Mouse (Mus musculus): ENCODE data around the gene Gm11172.
"Not testable (repeated sequence)": the region's sequence is repeated elsewhere in the genome, so short reads cannot be mapped to it uniquely, and the experiment has no call there.

Gm11172 gene

DNA sequence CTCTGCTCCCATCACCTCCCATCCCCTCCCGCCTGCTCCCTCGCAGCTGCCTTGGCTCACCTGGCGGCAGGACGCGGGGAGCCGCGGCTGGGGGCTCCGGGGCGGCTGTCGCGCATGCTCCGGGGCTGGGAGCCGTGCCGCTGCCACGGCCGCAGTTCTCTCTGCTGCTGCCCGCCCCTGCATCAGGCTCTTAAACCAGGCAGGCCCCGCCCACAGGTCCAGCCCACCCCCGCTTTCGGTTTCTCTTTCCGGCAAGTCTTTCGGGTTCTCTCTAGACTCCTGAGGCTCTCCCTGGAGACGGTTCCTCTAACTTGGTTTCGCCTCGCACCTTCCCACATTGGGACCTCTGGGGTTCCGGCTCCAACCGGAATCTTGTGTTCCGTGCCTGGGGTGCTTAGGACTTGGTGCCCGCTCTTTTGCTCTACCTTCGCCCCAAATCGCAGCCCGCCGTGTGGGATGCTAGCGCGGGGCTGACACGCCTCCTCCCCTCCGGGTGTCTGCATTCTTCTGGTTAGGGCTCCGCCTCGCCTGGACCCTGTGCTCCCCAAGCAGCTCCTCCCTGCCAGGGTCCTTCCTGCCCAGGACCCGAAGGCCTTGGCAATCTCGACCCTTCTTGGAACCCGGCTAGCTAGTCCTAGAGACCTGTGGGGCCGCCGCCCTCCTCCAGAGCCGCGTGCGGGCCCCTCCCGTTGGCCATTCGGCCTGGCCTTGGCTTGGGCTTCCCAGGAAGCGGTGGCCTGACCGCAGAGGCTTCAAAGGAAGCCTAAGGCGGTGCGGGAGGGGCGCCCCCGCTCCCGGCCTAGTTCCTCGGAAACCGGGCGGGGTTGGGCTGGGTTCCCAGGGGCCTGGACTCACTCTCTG lies 27.1 kb upstream of the Gm11172 start, which contains the start of gene Socs1:
Gene Socs1 (minus strand): TSS at position 166 of the 861 bp plus-strand sequence.
- peak; percentile 87 to 91 for DNase-seq

DNA sequence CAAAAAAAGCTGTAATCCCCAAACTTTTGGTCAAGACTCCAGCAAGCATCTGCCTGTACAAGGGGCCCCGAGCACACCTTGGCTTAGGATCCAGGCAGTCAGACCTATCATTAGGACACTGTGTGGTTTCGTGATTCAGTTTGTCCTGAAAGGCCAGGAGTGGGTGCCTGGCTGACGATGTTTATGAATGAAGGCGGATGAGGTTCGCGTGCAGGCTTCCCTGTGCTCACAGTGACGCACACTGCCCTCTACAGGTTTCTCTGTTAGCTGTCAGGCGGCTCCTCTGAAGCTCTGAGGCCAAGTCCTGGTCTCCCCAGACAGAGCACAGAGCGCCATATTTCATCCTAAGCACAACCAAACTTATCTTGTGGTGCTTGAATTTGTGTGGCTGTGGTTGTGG lies 26.4 kb upstream of the Gm11172 start:
- DNase-seq, result peak; percentile 84 to 88

DNA sequence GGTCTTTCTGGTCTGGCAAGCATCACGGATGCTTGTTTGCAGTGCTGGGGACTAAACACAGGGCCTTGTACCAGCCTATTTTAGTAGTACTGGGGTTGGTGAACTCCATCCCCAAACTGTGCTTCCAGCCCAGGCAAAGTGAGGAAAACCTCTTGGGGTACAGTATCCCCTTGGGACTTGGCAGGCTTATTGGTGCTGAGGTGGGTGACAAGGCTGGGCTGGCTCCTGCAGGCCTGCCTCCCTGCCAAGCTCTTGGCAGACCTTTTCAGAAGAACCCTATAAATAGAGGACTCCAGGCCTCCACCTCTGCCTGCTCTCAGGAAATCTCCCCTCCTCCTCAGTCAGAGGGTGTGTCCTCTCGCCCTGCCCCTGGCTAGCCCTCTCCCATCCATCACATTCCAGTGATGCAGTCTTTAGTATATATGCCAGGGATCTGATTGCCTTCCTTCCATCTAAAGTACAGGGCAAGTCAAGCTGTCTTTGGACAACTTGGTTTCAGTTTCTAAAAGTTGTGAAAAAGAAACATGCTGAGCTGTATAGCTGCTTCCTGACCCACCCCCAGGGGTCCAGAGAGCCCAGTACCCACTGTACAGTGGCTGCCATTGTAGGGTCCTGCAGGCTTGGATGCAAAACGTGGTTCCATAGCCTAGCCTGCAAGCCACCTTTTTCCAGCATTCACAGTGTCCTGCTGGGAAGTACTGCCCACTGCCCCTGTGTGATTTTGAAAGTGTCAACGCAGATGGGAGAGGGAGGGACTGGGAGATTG lies 25.8 kb upstream of the Gm11172 start:
- no peak for DNase-seq

DNA sequence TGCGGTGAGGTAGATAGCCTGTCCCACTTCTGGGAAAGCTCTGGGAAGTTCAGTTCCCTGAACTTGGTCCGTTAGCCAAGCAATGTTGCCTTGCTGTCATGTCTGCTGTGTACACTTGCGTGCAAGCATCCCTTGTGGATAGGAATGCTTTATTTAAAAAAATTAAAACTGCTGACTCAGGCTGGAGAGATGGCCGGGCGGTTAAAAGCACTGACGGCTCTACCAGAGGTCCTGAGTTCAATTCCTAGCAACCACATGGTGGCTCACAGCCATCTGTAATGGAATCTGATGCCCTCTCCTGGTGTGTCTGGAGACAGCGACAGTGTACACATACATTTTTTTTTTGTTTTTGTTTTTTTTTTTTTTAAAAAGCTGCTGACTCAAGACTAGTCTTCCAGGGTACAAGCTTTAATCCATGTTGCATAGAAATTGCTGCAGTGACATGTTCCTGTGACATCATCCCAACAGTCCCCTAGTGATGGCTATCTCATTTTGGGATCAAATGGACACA lies 25.1 kb upstream of the Gm11172 start:
- no peak for DNase-seq

DNA sequence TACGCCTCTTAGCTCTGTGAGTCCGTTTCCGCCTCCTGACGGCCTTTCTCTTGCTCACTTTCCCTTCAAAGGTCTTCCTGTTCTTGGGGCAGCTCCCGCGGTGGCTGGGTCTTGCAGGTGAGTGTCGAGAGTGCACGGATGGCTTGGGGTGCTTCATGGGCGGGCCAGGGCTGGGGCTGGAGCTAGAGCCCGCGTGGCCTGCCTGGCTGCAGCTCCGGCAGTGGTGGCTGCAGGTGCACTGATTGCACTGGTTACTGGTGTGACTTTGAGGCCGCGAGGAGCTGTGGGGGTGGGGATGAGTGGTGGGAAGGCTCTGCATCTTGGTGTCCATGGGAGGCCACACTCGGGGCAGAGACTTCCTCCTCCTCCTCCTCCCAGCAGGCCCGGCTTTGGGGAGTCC lies 24.4 kb upstream of the Gm11172 start, which contains the start of gene Tnp2:
Gene Tnp2 (minus strand): TSS at position 390 of the 400 bp plus-strand sequence.
- DNase-seq, result no peak

DNA sequence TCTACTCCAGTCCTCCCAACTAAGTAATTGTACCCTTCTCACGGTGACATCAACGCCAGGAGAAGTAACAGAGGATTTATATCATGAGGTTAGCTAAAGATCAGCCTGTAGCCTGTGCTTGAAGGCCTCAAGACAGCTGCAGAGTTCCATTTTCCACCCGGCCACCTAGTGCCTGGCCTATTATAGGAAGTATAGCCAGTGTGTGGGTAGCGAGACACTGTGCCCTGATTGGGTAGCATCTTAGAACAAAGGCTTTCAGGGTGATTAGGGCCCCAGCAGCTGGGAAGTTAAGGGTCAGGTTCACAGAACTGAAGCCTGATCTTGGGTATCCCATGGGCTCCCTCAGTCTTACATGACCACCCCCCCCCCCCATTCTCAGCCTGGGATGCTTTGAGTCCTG lies 23.8 kb upstream of the Gm11172 start:
- no peak for DNase-seq

DNA sequence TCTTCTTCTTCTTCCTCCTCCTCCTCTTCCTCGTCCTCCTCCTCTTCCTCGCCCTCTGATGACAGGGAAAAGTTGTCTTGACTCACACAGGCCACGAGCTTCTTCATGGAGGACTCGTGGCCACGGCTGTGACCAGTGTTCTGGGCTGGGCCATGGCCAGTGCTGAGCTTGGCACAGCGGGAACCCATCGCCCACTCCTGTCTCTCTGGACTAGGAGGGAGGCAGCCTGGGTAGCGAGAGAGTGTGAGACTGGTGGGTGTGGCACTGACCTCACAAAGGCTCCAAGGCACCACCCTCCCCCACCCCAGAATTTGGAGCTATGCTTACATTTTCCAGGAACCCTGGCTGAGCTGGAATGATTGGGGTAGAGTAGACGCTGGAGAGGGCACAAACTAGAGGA lies 22.0 kb upstream of the Gm11172 start, which contains the start of gene Prm3:
Gene Prm3 (minus strand): TSS at position 213 of the 400 bp plus-strand sequence.
- no peak for DNase-seq

DNA sequence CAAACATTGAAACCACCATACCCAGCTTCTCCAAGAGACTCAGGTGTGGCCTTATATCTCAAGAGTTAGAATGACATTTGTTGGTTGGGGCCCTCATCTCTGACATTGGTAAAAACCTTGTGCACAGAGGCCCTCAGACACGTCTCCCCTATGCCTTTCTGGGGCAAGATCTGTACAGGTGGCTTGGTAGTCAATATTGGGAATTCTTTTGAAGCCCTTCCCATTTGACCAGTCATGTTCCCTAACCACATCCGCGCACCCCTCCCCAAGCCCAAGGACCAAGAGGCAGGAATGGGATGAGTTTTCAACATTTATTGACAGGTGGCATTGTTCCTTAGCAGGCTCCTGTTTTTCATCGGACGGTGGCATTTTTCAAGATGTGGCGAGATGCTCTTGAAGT lies 16.7 kb upstream of the Gm11172 start, which contains the start of gene Prm2:
Gene Prm2 (minus strand): TSS at position 101 of the 400 bp plus-strand sequence.
- no peak for DNase-seq

DNA sequence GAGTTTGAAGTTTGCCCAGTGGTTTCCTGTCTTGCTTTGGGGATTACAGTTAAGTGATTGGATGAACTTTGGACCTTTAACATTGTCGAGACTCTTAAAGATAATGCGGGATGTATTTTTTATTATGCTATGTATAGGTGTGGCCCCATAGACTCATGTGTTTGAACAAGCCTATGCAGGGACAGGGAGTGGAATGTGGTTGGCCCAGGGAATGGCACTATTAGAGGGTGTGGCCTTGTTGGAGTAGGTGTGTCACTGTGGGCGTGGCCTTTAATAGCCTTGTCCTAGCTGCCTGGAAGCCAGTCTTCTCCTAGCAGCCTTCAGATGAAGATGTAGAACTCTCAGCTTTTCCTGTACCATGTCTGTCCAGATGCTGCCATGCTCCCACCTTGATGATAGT lies 10.3 kb upstream of the Gm11172 start:
- not testable (repeated sequence) for DNase-seq

DNA sequence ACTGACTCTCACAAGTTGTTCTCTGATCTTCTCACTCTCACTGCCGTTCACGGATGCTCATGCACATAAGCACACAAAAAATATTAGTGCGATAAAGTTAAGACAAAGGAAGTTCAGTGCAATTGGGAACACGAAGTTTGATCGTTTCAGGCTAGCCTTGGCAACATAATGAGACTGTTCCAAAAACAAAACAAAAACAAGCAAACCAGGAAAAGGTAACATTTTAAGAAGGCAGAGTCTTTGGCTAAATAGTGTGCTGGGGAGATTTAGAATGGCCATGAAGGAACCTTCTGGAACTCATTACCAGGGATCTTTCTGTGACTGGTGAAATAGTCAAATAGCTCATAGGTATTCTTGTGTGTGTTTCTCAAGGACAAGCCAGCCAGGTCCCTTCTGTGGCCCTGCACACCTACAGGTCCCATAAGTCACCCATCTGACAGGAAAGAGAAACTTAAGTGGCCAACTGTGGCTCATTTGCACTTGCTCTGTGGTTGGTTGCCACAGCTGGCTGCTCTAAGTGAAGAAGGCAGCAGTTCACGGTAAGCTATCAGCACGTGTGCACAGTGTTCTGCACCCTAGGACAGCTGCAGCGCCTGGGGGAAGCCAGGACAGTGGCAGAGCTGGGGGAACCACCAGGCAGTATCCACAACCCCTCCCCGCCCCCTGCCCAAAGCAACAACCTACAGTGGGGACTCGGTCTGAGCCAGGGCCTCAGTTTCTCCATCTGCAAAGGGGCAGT lies 6.8 kb upstream of the Gm11172 start, which contains the start of gene Prm1:
Gene Prm1 (minus strand): TSS at position 51 of the 739 bp plus-strand sequence.
- no peak for DNase-seq

DNA sequence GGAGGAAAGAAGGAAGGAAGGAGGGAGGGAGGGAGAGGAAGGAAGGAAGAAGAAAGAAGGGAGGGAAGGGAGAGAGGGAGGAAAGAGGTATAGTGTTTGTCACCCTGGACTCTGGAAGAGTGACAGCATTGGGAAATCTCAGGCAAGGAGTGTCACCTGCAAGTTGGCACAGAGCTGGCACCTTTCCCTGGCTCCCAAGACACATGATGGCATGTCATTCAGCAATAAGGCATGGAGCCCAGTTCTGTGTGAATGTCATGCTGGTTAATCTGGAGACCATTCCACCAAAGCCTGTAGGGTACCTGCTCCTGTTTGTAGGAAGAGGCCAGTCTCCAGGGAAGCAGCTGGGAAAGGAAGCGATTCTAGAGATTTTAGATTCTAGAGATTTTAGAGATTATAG lies 2.3 kb upstream of the Gm11172 start:
- no peak for DNase-seq

DNA sequence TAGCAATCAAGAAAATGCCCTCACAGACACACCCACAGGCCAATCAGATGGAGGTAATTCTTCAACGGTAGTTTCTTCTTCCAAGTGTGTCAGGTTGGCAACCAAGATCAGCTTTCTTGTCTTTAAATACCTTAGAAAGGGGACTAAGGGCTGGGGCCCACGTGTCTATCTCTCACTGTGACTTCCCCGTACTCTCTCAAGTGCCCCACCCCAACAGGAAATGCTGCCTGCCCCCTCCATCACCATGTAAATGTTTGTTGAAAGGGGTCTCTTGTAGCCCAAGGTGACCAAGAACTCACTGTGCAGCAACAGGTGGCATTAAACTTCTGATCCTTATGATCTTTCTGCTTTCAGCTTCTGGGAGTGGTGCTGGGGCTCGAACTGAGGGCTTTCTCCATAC lies 1.0 kb downstream of the Gm11172 start:
- no peak for DNase-seq

DNA sequence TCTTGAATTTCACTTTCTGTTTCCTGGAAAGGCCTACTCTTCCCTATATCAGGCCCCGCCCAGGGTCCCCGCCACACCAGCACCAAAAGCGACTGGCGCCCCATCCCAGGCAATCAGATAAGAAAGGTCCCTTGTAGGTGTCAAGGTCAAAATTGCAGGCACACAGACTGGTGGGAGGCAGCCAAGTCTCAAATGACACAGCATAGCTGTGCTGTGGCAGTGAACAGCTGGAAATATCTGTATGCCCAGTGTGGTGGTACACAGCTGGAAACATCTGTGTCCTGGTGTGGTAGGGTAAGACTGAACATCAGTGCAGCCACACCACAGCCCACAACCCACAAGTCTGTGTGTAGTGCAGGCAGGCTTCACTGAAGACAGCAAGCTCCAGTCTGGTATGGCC lies 2.1 kb downstream of the Gm11172 start:
- peak in 1 of 2 experiments; percentile 17 for DNase-seq

DNA sequence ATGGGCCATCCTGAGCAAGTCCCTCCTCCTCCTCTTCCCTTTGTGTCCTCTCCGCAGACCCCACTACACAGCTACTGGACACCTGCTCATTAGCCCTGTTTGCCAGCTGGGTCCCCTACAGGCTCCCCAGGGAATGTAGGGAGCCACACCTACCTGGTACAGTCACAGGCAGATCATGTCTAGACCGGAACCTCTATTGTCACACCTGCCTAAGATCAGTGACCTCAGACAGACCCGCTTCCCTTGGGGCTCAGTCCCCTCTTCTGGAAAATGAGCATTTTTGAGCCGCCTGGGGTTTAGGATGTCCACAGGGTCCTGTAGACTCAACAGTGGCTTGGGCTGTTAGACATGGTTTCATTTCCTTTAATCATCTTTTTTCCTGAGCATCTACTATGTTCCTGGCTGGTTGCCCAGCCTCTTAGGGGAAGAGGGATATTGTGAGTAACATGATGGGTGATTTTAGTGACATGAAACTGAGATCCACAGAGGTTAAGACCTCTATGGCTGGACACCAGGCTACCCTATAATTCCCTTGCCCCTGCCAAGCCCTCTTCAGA lies 5.9 kb downstream of the Gm11172 start:
- DNase-seq, result no peak

DNA sequence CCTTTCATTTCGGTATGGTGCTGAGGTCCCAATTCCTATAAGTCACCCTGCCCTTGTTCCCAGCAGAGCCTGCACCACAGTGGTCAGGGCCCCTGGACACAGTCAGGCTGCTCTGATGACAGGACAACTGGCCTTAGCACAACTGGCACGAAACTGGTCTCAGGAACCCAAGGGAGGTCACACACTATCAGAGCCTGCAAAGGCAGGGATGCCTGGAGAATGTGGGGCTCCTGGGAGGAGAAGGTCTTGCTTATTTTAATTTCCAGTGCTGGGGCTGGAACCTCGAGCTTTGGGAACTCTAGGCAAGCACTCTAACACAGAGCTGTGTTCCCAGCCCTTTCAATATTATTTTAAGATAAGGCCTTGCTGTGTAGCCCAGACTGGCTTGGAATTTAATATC lies 7.3 kb downstream of the Gm11172 start:
- DNase-seq, result no peak

DNA sequence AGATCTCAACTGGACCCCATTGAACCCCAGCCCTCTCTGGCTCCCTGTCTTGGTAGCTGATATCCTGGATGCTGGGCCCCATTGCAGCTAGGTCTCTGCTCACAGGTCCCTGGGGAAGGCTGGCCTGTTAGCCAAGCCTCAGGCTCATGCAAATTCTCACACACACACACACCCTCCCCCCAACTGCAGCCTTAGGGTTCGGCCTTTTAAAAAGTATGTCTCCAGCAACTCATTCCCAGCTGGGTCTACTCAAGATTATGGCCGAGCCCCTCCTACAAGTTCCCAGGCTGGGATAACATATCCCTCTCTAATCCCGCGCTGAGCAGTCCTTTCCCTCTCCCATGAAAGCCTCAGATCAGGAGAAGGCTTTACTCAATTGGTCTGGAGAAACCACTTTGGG lies 8.7 kb downstream of the Gm11172 start:
- DNase-seq, result no peak

DNA sequence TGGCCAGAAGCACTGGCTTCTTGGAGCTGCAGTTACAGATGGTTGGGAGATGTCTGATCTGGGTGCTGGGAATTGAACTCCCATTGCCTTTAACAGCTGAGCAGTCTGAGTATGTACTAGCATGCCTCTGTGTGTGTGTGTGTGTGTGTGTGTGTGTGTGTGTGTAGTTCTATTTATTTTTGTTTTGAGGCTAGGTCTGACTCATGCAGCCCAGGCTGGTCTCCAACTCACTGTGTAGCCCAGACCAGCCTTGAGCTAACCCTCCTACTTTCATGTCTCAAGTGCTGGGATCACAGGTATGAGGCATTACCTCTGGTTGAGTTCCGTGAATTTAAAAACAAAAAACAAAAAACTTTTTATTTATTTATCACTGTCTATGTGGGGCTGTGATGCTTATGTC lies 11.8 kb downstream of the Gm11172 start:
- no peak for DNase-seq

DNA sequence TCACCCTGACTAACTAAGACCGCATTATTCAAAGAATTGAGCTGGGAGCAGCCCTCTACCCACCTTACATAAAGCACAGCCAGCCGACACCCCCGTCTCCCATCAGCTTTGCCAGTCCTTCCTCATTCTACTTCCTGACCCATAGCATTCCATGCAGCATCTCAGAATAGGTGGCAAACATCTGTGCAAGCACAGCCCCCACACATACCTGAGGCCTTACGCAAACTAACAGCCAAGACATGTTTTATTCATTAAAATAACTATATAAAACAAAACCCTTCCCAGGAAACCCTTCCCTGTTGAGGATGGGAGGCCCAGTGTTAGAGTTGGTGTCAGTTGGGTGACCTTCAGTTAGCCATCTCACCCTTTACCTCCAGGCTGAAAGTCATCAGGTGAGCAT lies 13.1 kb downstream of the Gm11172 start:
- no peak for DNase-seq

DNA sequence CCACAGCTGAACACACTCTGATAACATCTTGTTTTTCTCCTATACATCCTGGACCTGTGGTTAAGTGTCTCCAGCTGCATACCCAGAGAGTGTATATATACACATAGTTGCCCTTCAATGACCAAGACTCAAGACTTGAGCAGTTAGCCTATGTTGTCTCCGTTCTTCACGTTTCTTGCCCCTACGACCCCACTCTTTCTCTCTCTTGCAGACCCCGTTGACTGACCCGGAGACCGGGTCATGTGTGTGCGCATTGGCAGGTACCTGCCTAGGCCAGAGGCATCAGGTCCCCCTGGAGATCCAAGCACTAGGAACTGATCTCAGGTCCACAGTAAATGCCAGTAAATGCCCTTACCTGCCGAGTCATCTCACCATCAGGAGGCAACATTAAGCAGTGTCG lies 14.6 kb downstream of the Gm11172 start:
- DNase-seq, result no peak

DNA sequence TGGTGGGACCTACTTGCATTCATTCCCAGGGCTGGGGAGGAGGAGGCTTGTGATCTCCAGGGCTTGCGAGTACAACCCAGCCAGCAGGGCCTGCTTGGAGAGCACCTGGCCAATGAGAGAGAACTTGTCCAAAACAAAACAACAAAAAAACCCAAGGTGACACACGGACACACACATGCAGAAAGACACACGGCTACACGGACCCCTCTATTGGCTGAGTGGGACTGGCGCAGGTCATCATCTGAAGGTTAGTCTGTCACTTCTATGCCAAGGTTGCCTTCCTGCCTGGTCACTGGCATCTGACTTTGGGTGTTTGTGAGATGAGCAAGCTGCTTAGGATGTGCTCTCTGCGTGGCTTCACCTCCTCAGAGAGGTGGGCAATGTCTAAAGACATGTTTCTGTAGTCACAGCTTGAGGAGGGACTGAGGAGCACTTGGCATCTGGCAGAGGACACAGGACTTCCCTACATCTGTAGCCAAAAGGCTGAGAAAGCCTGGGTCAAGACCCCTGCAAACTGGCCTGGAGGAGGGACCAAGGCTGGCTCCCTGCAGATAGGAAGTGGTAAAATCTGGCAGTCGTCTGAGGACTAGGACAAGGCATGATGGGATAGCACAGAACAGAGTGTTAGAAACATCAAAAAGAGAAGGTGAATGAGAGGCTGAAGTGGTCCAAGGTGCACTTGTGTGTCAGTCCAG lies 15.2 kb downstream of the Gm11172 start:
- no peak for DNase-seq

DNA sequence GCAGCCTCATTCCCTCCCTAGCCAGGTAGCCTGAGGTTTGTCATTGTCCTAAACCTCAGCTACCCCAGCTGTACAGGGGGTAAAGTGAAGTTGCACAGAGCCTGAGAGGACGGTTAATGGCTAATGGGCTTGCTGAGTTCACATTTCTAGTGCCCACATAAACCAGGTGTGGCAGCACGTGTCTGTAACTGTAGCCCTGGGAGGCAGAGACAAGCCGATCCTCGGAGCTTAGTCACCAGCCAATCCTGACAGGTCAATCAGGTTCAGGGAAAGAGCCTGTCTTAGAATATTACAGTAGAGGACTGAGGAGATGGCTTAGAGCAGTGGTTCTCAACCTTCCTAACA lies 15.7 kb downstream of the Gm11172 start:
- no peak for DNase-seq

DNA sequence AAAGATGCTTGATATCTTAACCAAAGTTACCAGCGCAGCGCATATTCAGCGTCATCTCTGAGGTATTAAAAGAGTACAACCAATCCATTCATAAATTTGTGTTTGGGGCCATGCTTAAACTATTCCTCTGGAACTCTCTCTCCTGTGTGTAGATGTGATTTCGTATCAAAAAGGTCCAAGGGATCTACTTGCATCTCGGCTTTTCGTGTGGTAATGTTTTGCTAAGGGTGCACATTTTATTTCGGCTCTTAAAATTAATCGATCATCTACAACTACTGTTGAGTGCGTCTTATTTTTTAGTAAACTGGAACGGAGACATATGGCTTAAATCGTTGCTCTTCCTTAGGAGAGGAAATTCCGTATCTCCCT lies 21.8 kb downstream of the Gm11172 start:
- no peak for DNase-seq
